Comparison of ENCODE assay signal across 8 mouse cellular contexts in the genomic region with DNA sequence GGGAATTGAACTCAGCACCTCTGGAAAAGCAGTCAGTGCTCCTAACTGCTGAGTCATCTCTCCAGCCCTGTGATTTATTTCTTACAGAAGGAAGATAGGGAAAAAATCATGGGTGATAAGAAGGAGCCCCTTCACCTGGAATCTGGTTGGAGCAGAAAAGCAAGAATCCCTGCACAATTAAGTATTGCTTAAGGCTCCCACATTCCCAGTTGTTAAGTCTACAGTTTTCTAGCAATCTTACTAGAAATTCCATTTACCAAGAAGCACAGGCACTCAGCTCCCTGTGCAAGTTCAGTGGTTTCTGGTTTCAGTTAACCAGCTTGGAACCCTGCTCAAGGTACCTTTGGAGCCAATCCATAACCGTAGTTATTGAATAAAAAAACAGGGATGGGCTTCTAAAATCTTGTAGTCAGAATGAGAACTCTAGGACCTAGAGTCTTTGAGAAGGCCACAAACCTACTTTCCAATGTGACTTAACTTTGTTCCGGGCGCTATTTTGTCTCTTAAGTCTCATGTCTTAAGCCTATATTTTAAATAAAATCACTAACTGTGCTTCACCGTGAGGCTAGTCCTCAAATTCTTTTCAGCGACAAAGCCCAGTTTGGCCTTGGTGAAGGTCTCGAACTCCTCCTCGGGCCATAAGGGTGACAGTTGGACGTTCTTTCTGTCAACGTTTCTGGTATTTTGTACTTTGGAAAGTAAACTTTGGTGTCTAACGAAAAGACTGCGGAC. TPM values are rescaled to one million over a fixed set of nuclear protein-coding genes. Genes with fewer than 3 reads are reported as not detected.
A peak's percentile ranks its signal among the peaks of the same experiment; 100 is the strongest.
DNase-seq lines count a peak whose midpoint lies in the region; ATAC-seq and TF ChIP-seq lines count a peak whose summit lies in the region.

No protein-coding gene starts in this region.

- TF ChIP-seq CTCF in lung, embryonic 14.5 days (IDR thresholded peaks at IDR 0.05; ENCODE audit: low read depth): no peak
- no peak for TF ChIP-seq CTCF in kidney, postnatal 0 days (IDR thresholded peaks at IDR 0.05; ENCODE audit: low read depth)

- H3K27ac ChIP-seq in lung, embryonic 14.5 days (ENCODE audit: low read depth): peak overlapping the region; percentile 70
- H3K27ac ChIP-seq in embryonic facial prominence, embryonic 15.5 days (replicated peaks): peak overlapping the region; percentile 84
- peak overlapping the region; percentile 83 for H3K27ac ChIP-seq in kidney, postnatal 0 days
- H3K27ac ChIP-seq in neural tube, embryonic 15.5 days (replicated peaks): peak overlapping the region; percentile 84

- 23% methylated on average over 11 of the region's 11 CpGs for WGBS in lung, embryonic 14.5 days
- WGBS in embryonic facial prominence, embryonic 15.5 days: 32% methylated on average over 11 of the region's 11 CpGs
- 26% methylated on average over 11 of the region's 11 CpGs for WGBS in kidney, postnatal 0 days
- 34% methylated on average over 11 of the region's 11 CpGs for WGBS in neural tube, embryonic 15.5 days

- no peaks in the 10 kb centered on the region for H3K4me1 ChIP-seq in lung, embryonic 14.5 days (ENCODE audit: insufficient read depth)
- peaks cover 14% of the 10 kb centered on the region for H3K4me1 ChIP-seq in embryonic facial prominence, embryonic 15.5 days
- peaks cover 10% of the 10 kb centered on the region; the same call in 1 of the 2 replicates for H3K4me1 ChIP-seq in kidney, postnatal 0 days (replicated peaks; ENCODE audit: insufficient read depth, low read length)
- peaks cover 24% of the 10 kb centered on the region for H3K4me1 ChIP-seq in neural tube, embryonic 15.5 days

- peak overlapping the region; percentile 71 for H3K4me2 ChIP-seq in lung, embryonic 14.5 days
- H3K4me2 ChIP-seq in embryonic facial prominence, embryonic 15.5 days (replicated peaks): peak overlapping the region; percentile 79
- H3K4me2 ChIP-seq in kidney, postnatal 0 days (ENCODE audit: low read length): peak overlapping the region; percentile 67
- peak overlapping the region; percentile 84 for H3K4me2 ChIP-seq in neural tube, embryonic 15.5 days

- peak overlapping the region; percentile 20; the same call in 1 of the 2 replicates for H3K9ac ChIP-seq in lung, embryonic 14.5 days
- no peak overlapping the region for H3K9ac ChIP-seq in embryonic facial prominence, embryonic 15.5 days
- no peak overlapping the region for H3K9ac ChIP-seq in kidney, postnatal 0 days (ENCODE audit: low read depth, low read length)
- no peak overlapping the region for H3K9ac ChIP-seq in neural tube, embryonic 15.5 days (replicated peaks)

- intact Hi-C loops in left cerebral cortex, postnatal 14 days (cut with DNase I): no loop called here

- H3K4me3 ChIP-seq in lung, embryonic 14.5 days (ENCODE audit: low read depth, low read length): peak overlapping the region; percentile 42
- peak overlapping the region; percentile 66 for H3K4me3 ChIP-seq in embryonic facial prominence, embryonic 15.5 days (replicated peaks)
- H3K4me3 ChIP-seq in kidney, postnatal 0 days (replicated peaks; ENCODE audit: low read depth, low read length): peak overlapping the region; percentile 21
- peak overlapping the region; percentile 67 for H3K4me3 ChIP-seq in neural tube, embryonic 15.5 days (replicated peaks)

- no peaks in the 10 kb centered on the region for H3K9me3 ChIP-seq in lung, embryonic 14.5 days (ENCODE audit: low read depth, low read length)
- H3K9me3 ChIP-seq in embryonic facial prominence, embryonic 15.5 days (replicated peaks): no peaks in the 10 kb centered on the region
- no peaks in the 10 kb centered on the region for H3K9me3 ChIP-seq in kidney, postnatal 0 days (replicated peaks; ENCODE audit: low read length)
- no peaks in the 10 kb centered on the region for H3K9me3 ChIP-seq in neural tube, embryonic 15.5 days (replicated peaks)

- no peak for ATAC-seq in lung, embryonic 14.5 days (ENCODE audit: insufficient read depth)
- no peak for ATAC-seq in embryonic facial prominence, embryonic 15.5 days (ENCODE audit: insufficient number of reproducible peaks, low FRiP score, low TSS enrichment, low read depth)
- ATAC-seq in kidney, postnatal 0 days (replicated peaks; ENCODE audit: low FRiP score, low read depth): no peak
- no peak for ATAC-seq in neural tube, embryonic 15.5 days (ENCODE audit: low FRiP score)
- no peak for ATAC-seq in erythroid progenitor cell, adult 5-6 weeks (replicated peaks; ENCODE audit: low FRiP score, poor library complexity, severe bottlenecking)

- DNase-seq in lung, embryonic 14.5 days: peak; percentile 16
- DNase-seq in lung, postnatal 25 days (ENCODE audit: low spot score): no peak
- DNase-seq in kidney, postnatal 0 days (ENCODE audit: low spot score): no peak
- DNase-seq in spleen, postnatal 14 days (ENCODE audit: low spot score in 2 of 2): no peak
- DNase-seq in left cerebral cortex, postnatal 14 days (ENCODE audit: low spot score in 2 of 2): no peak

- no peaks in the 10 kb centered on the region for H3K36me3 ChIP-seq in lung, embryonic 14.5 days (ENCODE audit: insufficient read depth)
- no peaks in the 10 kb centered on the region for H3K36me3 ChIP-seq in embryonic facial prominence, embryonic 15.5 days
- H3K36me3 ChIP-seq in kidney, postnatal 0 days (ENCODE audit: insufficient read depth, low read length): no peaks in the 10 kb centered on the region
- H3K36me3 ChIP-seq in neural tube, embryonic 15.5 days: no peaks in the 10 kb centered on the region

- no peaks in the 10 kb centered on the region for H3K27me3 ChIP-seq in lung, embryonic 14.5 days (ENCODE audit: insufficient read depth, low read length)
- no peaks in the 10 kb centered on the region for H3K27me3 ChIP-seq in embryonic facial prominence, embryonic 15.5 days
- H3K27me3 ChIP-seq in kidney, postnatal 0 days (ENCODE audit: insufficient read depth, low read length): no peaks in the 10 kb centered on the region
- no peaks in the 10 kb centered on the region for H3K27me3 ChIP-seq in neural tube, embryonic 15.5 days (replicated peaks)

RNA-seq across cellular contexts. Expression of a gene that starts 1.0 kb away (rescaled TPM):
- polyA plus RNA-seq in lung, embryonic 14.5 days (2014; fragmentation: Nextera tagmentation; extraction: Ambion mirVana): 15.4 and 18.4 TPM in 2 replicates
- 29.2 and 31.8 TPM in 2 replicates for polyA plus RNA-seq in embryonic facial prominence, embryonic 15.5 days (2015; fragmentation: Nextera tagmentation; extraction: Ambion mirVana)
- 57.6 and 59.8 TPM in 2 replicates for polyA plus RNA-seq in kidney, postnatal 0 days (2015; fragmentation: Nextera tagmentation; extraction: Ambion mirVana)
- 33.1 and 37.1 TPM in 2 replicates for polyA plus RNA-seq in neural tube, embryonic 15.5 days (2015; fragmentation: Nextera tagmentation; extraction: Ambion mirVana)
- 26.4 and 26.7 TPM in 2 replicates for total RNA-seq in erythroid progenitor cell, adult 5-6 weeks (2015; ENCODE audit: low replicate concordance)
- total RNA-seq in erythroid progenitor cell, adult 5-6 weeks (2017; ENCODE audit: low replicate concordance): 10.9 and 13.8 TPM in 2 replicates
- total RNA-seq in left cerebral cortex, postnatal 14 days (2021): 10 to 100 TPM; 48.6 to 49.2 TPM

RNA-seq across cellular contexts. Expression of a gene that starts 19.0 kb away (rescaled TPM):
- polyA plus RNA-seq in lung, embryonic 14.5 days (2014; fragmentation: Nextera tagmentation; extraction: Ambion mirVana): 1.9 and 2.4 TPM in 2 replicates
- polyA plus RNA-seq in embryonic facial prominence, embryonic 15.5 days (2015; fragmentation: Nextera tagmentation; extraction: Ambion mirVana): 1.8 and 2.4 TPM in 2 replicates
- 2.4 and 2.5 TPM in 2 replicates for polyA plus RNA-seq in kidney, postnatal 0 days (2015; fragmentation: Nextera tagmentation; extraction: Ambion mirVana)
- polyA plus RNA-seq in neural tube, embryonic 15.5 days (2015; fragmentation: Nextera tagmentation; extraction: Ambion mirVana): 0.56 and 2.7 TPM in 2 replicates
- total RNA-seq in erythroid progenitor cell, adult 5-6 weeks (2015; ENCODE audit: low replicate concordance): 7.1 and 7.2 TPM in 2 replicates
- 1.5 and 2.1 TPM in 2 replicates for total RNA-seq in erythroid progenitor cell, adult 5-6 weeks (2017; ENCODE audit: low replicate concordance)
- total RNA-seq in left cerebral cortex, postnatal 14 days (2021): under 1 TPM; 0.27 to 0.55 TPM

RNA-seq across cellular contexts. Expression of a gene that starts 54.6 kb away (rescaled TPM):
- not detected in 2 replicates for polyA plus RNA-seq in lung, embryonic 14.5 days (2014; fragmentation: Nextera tagmentation; extraction: Ambion mirVana)
- not detected in 2 replicates for polyA plus RNA-seq in embryonic facial prominence, embryonic 15.5 days (2015; fragmentation: Nextera tagmentation; extraction: Ambion mirVana)
- polyA plus RNA-seq in kidney, postnatal 0 days (2015; fragmentation: Nextera tagmentation; extraction: Ambion mirVana): not detected in 2 replicates
- not detected in 2 replicates for polyA plus RNA-seq in neural tube, embryonic 15.5 days (2015; fragmentation: Nextera tagmentation; extraction: Ambion mirVana)
- total RNA-seq in erythroid progenitor cell, adult 5-6 weeks (2015; ENCODE audit: low replicate concordance): not detected in 2 replicates
- total RNA-seq in erythroid progenitor cell, adult 5-6 weeks (2017; ENCODE audit: low replicate concordance): not detected in 2 replicates
- not detected for total RNA-seq in left cerebral cortex, postnatal 14 days (2021)
